Mouse (Mus musculus): ENCODE data around the gene Itga8.

Gene Itga8

GRCm38 (mm10) chr2:12294060-12294459 is 7.7 kb downstream of the Itga8 start:
- peak; percentile 80 for DNase-seq (ENCODE audit: low read depth, low spot score)

- no peak for DNase-seq (ENCODE audit: low read depth, low spot score)
Measured at GRCm38 (mm10) chr2:12293458-12293857, 8.3 kb downstream of the Itga8 start.

GRCm38 (mm10) chr2:12292023-12292820 is 9.5 kb downstream of the Itga8 start:
- peak; percentile 93 for DNase-seq (ENCODE audit: low read depth, low spot score)

- peak; percentile 52 for DNase-seq (ENCODE audit: low read depth, low spot score)
Measured at GRCm38 (mm10) chr2:12290235-12290634, 11.5 kb downstream of the Itga8 start.

- peak; percentile 58 for DNase-seq (ENCODE audit: low read depth, low spot score)
Measured at GRCm38 (mm10) chr2:12287831-12288230, 13.9 kb downstream of the Itga8 start.

GRCm38 (mm10) chr2:12280664-12281063 is 21.1 kb downstream of the Itga8 start:
- DNase-seq (ENCODE audit: low read depth, low spot score), result no peak

- no peak for DNase-seq (ENCODE audit: low read depth, low spot score)
Measured at GRCm38 (mm10) chr2:12279070-12279612, 22.6 kb downstream of the Itga8 start.

GRCm38 (mm10) chr2:12256635-12257317 is 44.9 kb downstream of the Itga8 start:
- DNase-seq (ENCODE audit: low read depth, low spot score), result no peak

- peak; percentile 9 for DNase-seq (ENCODE audit: low read depth, low spot score)
Measured at GRCm38 (mm10) chr2:12255901-12256300, 45.8 kb downstream of the Itga8 start.

GRCm38 (mm10) chr2:12235345-12235744 is 66.4 kb downstream of the Itga8 start:
- no peak for DNase-seq (ENCODE audit: low read depth, low spot score)

GRCm38 (mm10) chr2:12229721-12230120 is 72.0 kb downstream of the Itga8 start:
- no peak for DNase-seq (ENCODE audit: low read depth, low spot score)

GRCm38 (mm10) chr2:12228335-12228734 is 73.4 kb downstream of the Itga8 start:
- no peak for DNase-seq (ENCODE audit: low read depth, low spot score)

GRCm38 (mm10) chr2:12227243-12227642 is 74.5 kb downstream of the Itga8 start:
- no peak for DNase-seq (ENCODE audit: low read depth, low spot score)

GRCm38 (mm10) chr2:12226367-12226766 is 75.4 kb downstream of the Itga8 start:
- DNase-seq (ENCODE audit: low read depth, low spot score), result peak; percentile 7

GRCm38 (mm10) chr2:12221671-12222070 is 80.1 kb downstream of the Itga8 start:
- no peak for DNase-seq (ENCODE audit: low read depth, low spot score)

- no peak for DNase-seq (ENCODE audit: low read depth, low spot score)
Measured at GRCm38 (mm10) chr2:12213464-12213790, 88.3 kb downstream of the Itga8 start.

- no peak for DNase-seq (ENCODE audit: low read depth, low spot score)
Measured at GRCm38 (mm10) chr2:12212662-12213463, 88.9 kb downstream of the Itga8 start.

- no peak for DNase-seq (ENCODE audit: low read depth, low spot score)
Measured at GRCm38 (mm10) chr2:12208142-12208541, 93.6 kb downstream of the Itga8 start.

GRCm38 (mm10) chr2:12206353-12206752 is 95.4 kb downstream of the Itga8 start:
- no peak for DNase-seq (ENCODE audit: low read depth, low spot score)

GRCm38 (mm10) chr2:12205875-12206274 is 95.8 kb downstream of the Itga8 start:
- no peak for DNase-seq (ENCODE audit: low read depth, low spot score)

- DNase-seq (ENCODE audit: low read depth, low spot score), result no peak
Measured at GRCm38 (mm10) chr2:12203231-12203630, 98.5 kb downstream of the Itga8 start.

GRCm38 (mm10) chr2:12198699-12199098 is 103.0 kb downstream of the Itga8 start:
- no peak for DNase-seq (ENCODE audit: low read depth, low spot score)
